Mouse (Mus musculus): ENCODE data around the gene Lyst.

DNA sequence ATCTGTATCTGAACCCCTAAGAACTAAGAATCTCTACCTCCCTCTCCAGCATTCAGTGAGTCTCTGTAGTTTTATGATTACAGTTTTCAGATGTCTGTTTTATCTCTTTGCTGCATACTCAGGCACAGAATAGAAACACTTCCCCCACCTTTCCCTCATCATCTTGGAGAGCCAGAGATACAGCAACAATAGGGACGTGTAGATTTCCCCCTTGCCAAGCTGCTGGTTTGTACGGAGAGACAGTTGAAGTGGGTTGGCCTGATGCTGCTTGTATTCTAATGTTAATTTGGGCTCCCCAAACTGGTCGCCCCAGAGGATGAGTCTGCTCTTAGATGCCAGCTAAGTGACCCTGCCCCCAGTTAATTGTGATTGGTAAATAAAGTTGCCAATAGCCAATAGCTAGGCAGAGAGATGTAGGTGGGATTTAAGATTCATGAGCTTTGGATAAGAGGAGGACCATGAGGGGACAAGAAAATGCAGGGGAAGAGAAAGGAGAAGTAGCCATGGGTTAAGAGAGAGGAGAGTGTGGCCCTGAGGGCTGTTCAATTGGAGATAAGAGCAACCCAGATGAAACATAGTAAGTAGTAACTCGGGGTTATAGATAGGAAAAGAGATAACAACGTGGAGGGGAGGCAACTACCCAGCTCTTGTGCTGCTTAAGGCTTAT, 205.1 kb downstream of the Lyst start:
- no peak for TF ChIP-seq EP300 (IDR thresholded peaks at IDR 0.05; ENCODE audit: low read depth)
- TF ChIP-seq CTCF (IDR thresholded peaks at IDR 0.05; ENCODE audit: low read depth): no peak

Data from heart, postnatal 0 days (tissue).